Mouse (Mus musculus): ENCODE data around the gene Nsfl1c. TPM values are rescaled to one million over a fixed set of nuclear protein-coding genes. Genes with fewer than 3 reads are reported as not detected.
"Not testable (repeated sequence)": the region's sequence is repeated elsewhere in the genome, so short reads cannot be mapped to it uniquely, and the experiment has no call there.

Gene Nsfl1c
- polyA plus RNA-seq (2012; rRNA removed) = 64.1 and 79.3 TPM in 2 replicates

DNA sequence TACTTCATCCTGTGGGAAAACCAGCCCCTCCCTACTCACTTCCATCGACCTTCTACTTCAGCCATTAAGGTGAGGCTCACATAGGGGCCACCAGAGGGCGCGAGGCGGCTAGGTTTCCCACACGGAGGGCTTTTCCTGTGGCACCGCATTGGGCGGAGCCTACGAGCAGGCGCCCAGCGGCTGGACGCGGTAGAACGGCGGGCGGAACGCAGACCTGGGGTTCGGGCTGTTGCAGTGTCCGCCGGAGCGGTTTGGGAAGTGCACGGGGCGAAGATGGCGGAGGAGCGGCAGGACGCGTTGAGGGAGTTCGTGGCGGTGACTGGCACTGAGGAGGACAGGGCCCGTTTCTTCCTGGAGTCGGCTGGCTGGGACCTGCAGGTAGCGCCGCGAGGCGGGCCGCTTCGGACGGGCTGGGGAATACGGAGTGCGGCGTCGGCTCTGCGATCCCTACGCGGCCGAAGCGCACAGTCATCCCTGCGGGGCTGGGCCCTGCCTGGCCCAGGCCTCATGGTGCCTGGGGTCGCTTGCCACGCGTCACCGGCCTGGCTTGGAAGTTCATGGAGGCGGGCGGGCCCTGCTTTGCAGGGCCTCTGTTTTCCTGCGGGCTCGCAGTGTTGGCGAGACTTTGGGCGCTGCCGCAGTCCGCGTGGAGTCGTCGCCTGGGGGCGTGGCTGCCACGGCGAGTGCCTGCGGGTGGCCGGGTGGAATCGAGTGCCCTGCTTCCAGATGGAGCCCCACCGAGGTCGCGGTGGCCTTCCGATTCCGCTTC lies at the start of gene Nsfl1c:
Nsfl1c (plus strand) TSS at position 148 of the 769 bp plus-strand sequence.
- peak; percentile 93 for DNase-seq
- H3K4me1 ChIP-seq (replicated peaks; ENCODE audit: control insufficient read depth, insufficient read depth, low read length) = no peaks in the 10 kb centered on the region
- H3K27ac ChIP-seq (ENCODE audit: control insufficient read depth, insufficient read depth, low read length) = no peak within 1 kb of the TSS
- H3K36me3 ChIP-seq (ENCODE audit: control insufficient read depth, insufficient read depth, low read length) = 0 out of 2 replicates have a peak, but pooled peaks cover 3% of the 10 kb centered on the region
- whole genome bisulfite sequencing = under 1% methylated on average over 73 of the region's 73 CpGs
- H3K27me3 ChIP-seq (ENCODE audit: control insufficient read depth, insufficient read depth, low read length) = no peaks in the 10 kb centered on the region
- H3K4me3 ChIP-seq (ENCODE audit: control insufficient read depth, insufficient read depth, low read length) = peak within 1 kb of the TSS; percentile 65
- peak; percentile 98 for TF ChIP-seq CTCF (IDR thresholded peaks at IDR 0.05; ENCODE audit: borderline replicate concordance, control insufficient read depth, extremely low read depth, insufficient read depth, low read length, poor library complexity)
- TF ChIP-seq POLR2A (IDR thresholded peaks at IDR 0.05; ENCODE audit: control insufficient read depth, extremely low read depth, insufficient read depth, low read length, poor library complexity) = peak; percentile 73

DNA sequence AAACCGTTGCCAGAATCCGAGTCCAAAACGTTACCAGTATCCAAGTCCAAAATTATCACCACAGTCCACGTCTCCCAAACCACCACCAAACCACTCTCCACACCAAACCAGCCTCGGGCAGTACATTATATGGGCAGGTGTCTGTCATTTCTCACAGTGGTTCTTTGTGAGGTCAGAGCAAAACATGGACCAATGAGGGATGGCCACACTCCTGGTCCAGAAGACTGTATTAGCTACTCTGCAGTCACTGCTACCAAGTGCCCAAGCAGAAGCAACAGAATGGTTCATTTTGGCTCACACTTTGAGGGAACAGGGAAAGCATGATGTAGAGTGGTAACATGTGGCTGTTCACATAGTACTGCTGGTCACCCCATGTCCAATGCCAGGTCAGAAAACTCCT lies 17.9 kb upstream of the Nsfl1c start, which contains the start of gene 4921509C19Rik:
4921509C19Rik (minus strand) TSS at position 101 of the 400 bp plus-strand sequence.
- not testable (repeated sequence) for H3K4me1 ChIP-seq (replicated peaks; ENCODE audit: control insufficient read depth, insufficient read depth, low read length); H3K27ac ChIP-seq (ENCODE audit: control insufficient read depth, insufficient read depth, low read length); H3K27me3 ChIP-seq (ENCODE audit: control insufficient read depth, insufficient read depth, low read length); DNase-seq; H3K36me3 ChIP-seq (ENCODE audit: control insufficient read depth, insufficient read depth, low read length); H3K4me3 ChIP-seq (ENCODE audit: control insufficient read depth, insufficient read depth, low read length)
- WGBS = 89% methylated on average over 5 of the region's 5 CpGs

DNA sequence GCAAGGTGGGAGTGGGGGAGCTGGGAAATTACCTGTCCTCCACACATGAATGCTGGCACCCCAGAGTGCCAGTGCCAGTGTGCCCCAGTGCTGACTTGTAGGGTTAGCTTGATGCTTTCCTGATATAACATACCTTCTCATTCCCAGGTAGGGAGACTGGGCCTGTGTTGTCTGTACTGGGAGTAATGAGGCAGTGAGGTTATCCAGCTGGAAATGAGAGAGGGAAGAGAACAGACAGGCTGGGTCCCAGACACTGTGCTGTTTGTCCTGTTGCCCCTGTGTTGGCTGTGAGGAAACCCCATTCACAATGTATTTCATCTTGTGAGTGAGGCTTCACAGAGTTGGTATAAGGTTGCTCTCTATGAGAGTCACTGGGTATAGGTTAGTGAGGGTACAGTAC lies 7.5 kb upstream of the Nsfl1c start:
- no peaks in the 10 kb centered on the region for H3K4me1 ChIP-seq (replicated peaks; ENCODE audit: control insufficient read depth, insufficient read depth, low read length)
- no peaks in the 10 kb centered on the region for H3K36me3 ChIP-seq (ENCODE audit: control insufficient read depth, insufficient read depth, low read length)
- H3K27ac ChIP-seq (ENCODE audit: control insufficient read depth, insufficient read depth, low read length) = no peak overlapping the region
- TF ChIP-seq POLR2A (IDR thresholded peaks at IDR 0.05; ENCODE audit: control insufficient read depth, extremely low read depth, insufficient read depth, low read length, poor library complexity) (no peak), CTCF (IDR thresholded peaks at IDR 0.05; ENCODE audit: borderline replicate concordance, control insufficient read depth, extremely low read depth, insufficient read depth, low read length, poor library complexity) (no peak)
- no peak for DNase-seq
- no peak overlapping the region for H3K4me3 ChIP-seq (ENCODE audit: control insufficient read depth, insufficient read depth, low read length)
- H3K27me3 ChIP-seq (ENCODE audit: control insufficient read depth, insufficient read depth, low read length) = no peaks in the 10 kb centered on the region

DNA sequence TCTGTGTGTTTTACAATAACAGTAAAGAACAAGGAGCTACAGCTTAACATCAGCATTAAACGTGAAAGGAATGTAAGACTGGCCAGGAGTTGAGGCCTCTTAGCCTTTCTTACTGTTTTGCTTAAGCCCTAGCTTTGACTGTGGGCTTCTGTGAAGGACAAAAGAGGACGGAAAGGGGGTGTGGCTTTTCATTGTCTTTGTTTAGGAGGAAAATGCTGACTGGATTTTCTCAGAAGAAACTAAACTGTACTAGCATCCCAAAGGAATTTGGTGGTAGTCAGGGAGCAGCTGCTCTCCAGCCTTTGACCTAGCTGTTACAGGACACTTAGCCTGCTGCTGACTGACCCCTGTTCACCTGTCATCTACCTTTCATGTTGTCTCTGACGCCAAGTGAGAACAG lies 4.4 kb downstream of the Nsfl1c start:
- WGBS = 87% methylated on average over 3 of the region's 3 CpGs
- Histone ChIP-seq H3K36me3 (ENCODE audit: control insufficient read depth, insufficient read depth, low read length) (peaks cover 28% of the 10 kb centered on the region), H3K4me3 (ENCODE audit: control insufficient read depth, insufficient read depth, low read length) (no peak overlapping the region)

DNA sequence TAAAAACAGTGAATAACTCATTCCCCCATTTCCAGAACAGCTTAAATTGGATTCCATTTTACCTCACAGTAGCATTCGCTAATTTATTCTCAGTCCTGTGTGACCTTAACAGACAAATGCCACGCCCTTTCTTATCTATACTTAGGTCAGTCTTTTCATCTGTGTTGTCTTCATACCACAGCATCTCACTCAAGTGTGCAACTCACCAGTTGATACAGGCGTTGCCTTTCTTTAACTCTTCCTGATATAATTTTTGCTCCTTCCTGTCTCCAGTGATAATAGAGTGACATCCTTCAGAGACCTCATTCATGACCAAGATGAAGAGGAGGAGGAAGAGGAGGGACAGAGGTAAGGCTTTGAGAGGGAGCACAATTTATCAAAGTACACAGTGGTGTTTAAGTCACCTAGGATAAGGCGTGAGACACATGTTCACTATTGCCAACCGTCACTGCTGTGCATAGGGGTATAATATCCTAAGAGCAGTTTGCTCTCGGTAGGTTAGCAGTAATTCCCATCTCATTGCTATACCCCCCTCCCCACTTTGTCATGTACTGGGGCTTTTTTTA lies 6.5 kb downstream of the Nsfl1c start:
- H3K36me3 ChIP-seq (ENCODE audit: control insufficient read depth, insufficient read depth, low read length) = peaks cover 44% of the 10 kb centered on the region
- H3K4me3 ChIP-seq (ENCODE audit: control insufficient read depth, insufficient read depth, low read length) = no peak overlapping the region
- H3K4me1 ChIP-seq (replicated peaks; ENCODE audit: control insufficient read depth, insufficient read depth, low read length) = no peaks in the 10 kb centered on the region
- H3K27ac ChIP-seq (ENCODE audit: control insufficient read depth, insufficient read depth, low read length) = no peak overlapping the region
- no peak for DNase-seq
- 95% methylated on average over 6 of the region's 6 CpGs for WGBS
- no peak for TF ChIP-seq CTCF (IDR thresholded peaks at IDR 0.05; ENCODE audit: borderline replicate concordance, control insufficient read depth, extremely low read depth, insufficient read depth, low read length, poor library complexity)
- no peak for TF ChIP-seq POLR2A (IDR thresholded peaks at IDR 0.05; ENCODE audit: control insufficient read depth, extremely low read depth, insufficient read depth, low read length, poor library complexity)
- no peaks in the 10 kb centered on the region for H3K27me3 ChIP-seq (ENCODE audit: control insufficient read depth, insufficient read depth, low read length)

More for the DNA sequence above, 4.4 kb downstream of the Nsfl1c start:
- no peaks in the 10 kb centered on the region for H3K27me3 ChIP-seq (ENCODE audit: control insufficient read depth, insufficient read depth, low read length)
- no peak for DNase-seq
- H3K4me1 ChIP-seq (replicated peaks; ENCODE audit: control insufficient read depth, insufficient read depth, low read length) = no peaks in the 10 kb centered on the region
- TF ChIP-seq CTCF (IDR thresholded peaks at IDR 0.05; ENCODE audit: borderline replicate concordance, control insufficient read depth, extremely low read depth, insufficient read depth, low read length, poor library complexity) = no peak
- TF ChIP-seq POLR2A (IDR thresholded peaks at IDR 0.05; ENCODE audit: control insufficient read depth, extremely low read depth, insufficient read depth, low read length, poor library complexity) = no peak
- no peak overlapping the region for H3K27ac ChIP-seq (ENCODE audit: control insufficient read depth, insufficient read depth, low read length)

DNA sequence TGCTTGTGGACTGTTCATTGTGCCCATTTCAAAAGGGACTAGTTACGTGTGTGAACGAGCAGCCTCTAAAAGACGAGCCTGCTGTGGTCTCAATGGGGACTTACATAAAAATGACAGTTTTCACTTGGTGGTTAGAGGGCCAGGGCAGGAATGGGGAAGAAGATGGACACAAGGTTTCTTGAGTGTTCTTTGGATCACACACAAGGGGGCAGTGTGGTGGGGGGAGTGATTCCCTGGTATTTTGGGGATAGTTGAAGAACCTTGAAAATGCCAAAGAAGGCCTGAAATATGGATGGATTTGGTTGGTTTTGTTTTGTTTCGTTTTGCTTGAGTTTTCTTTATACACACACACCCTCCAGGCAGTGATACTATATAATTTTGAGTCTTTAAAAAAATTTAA lies 10.2 kb downstream of the Nsfl1c start:
- no peak overlapping the region for H3K27ac ChIP-seq (ENCODE audit: control insufficient read depth, insufficient read depth, low read length)
- no peak overlapping the region for H3K4me3 ChIP-seq (ENCODE audit: control insufficient read depth, insufficient read depth, low read length)
- H3K36me3 ChIP-seq (ENCODE audit: control insufficient read depth, insufficient read depth, low read length) = peaks cover 67% of the 10 kb centered on the region
- no peak for DNase-seq
- 92% methylated on average over 4 of the region's 4 CpGs for WGBS
- no peaks in the 10 kb centered on the region for H3K4me1 ChIP-seq (replicated peaks; ENCODE audit: control insufficient read depth, insufficient read depth, low read length)
- no peaks in the 10 kb centered on the region for H3K27me3 ChIP-seq (ENCODE audit: control insufficient read depth, insufficient read depth, low read length)
- TF ChIP-seq CTCF (IDR thresholded peaks at IDR 0.05; ENCODE audit: borderline replicate concordance, control insufficient read depth, extremely low read depth, insufficient read depth, low read length, poor library complexity) = no peak
- no peak for TF ChIP-seq POLR2A (IDR thresholded peaks at IDR 0.05; ENCODE audit: control insufficient read depth, extremely low read depth, insufficient read depth, low read length, poor library complexity)
